Mouse (Mus musculus) cerebellum, adult (tissue): ENCODE results near the gene Fam214a.
A peak's percentile ranks its signal among the peaks of the same experiment; 100 is the strongest.

Source experiments
- ATAC-seq: cut with Nextera tagmentation; 2 replicates; pipeline ENCODE4 v1.9.2; 2017; ENCODE audit warnings: mild to moderate bottlenecking, moderate library complexity, mixed read lengths; ENCODE audit not compliant: insufficient number of reproducible peaks, low FRiP score, low TSS enrichment

Fam214a gene

DNA sequence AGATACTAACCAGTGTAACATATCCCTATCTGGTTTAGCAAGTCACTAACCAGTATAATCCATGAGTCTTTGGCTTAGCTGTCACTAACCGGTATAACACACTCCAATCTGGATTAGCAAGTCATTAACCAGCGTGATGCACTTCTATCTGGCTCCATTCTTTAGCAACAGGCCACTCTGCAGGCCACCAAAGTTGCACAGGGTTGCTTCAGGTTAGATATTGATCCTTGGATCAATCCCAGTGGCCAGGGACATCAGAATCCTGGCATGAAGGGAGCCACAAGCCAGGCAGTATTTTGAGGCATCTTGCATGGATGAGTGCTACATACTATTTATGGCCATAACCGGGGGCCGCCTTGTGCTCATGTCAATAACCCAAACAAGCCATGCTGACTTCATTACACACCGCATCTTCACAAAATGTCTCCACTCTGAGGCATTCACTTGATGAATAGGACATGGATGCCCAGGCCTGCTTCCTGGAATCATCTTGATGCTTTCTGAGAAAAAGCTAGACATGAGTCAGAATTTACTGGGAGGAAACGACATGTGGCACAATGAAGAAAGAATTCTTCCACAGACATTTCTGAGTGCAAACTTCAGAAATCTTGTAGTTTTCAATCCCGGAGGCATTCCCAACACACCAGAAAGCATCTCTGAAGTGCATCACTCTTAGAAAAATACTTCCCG is 5.8 kb upstream of the Fam214a start:
- no peak for ATAC-seq

- no peak for ATAC-seq
Measured at GRCm38 (mm10) chr9:74951491-74951890, 1.2 kb upstream of the Fam214a start.

GRCm38 (mm10) chr9:74952106-74952505 is 578 bp upstream of the Fam214a start:
- ATAC-seq: no peak

GRCm38 (mm10) chr9:74953265-74953958 is 728 bp downstream of the Fam214a start:
- peak; percentile 59 for ATAC-seq

GRCm38 (mm10) chr9:74953959-74954279 is 1.2 kb downstream of the Fam214a start:
- no peak for ATAC-seq

DNA sequence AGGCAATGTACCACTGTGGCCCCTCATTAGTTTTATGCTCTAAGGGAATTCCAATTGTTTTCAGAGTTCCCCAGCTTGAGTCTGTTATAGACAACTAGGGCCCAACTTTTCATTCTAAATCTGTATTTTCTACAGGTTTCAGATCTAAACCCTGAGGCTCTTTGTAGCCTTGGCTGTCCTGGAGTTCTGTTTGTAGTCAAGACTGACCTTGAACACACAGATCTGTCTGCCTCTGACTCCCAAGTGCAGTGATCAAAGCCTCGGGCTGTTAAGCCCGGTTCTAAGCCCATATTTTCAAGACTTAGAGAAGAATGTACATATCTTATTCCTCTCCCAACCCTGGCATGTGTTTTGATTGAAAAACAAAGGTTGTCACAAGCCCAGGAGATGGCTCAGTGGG is 1.7 kb downstream of the Fam214a start:
- ATAC-seq: no peak

GRCm38 (mm10) chr9:74960630-74961029 is 7.9 kb downstream of the Fam214a start:
- no peak for ATAC-seq

- ATAC-seq: no peak
Measured at GRCm38 (mm10) chr9:74961073-74961575, 8.4 kb downstream of the Fam214a start.

GRCm38 (mm10) chr9:74963953-74964352 is 11.3 kb downstream of the Fam214a start:
- no peak for ATAC-seq

DNA sequence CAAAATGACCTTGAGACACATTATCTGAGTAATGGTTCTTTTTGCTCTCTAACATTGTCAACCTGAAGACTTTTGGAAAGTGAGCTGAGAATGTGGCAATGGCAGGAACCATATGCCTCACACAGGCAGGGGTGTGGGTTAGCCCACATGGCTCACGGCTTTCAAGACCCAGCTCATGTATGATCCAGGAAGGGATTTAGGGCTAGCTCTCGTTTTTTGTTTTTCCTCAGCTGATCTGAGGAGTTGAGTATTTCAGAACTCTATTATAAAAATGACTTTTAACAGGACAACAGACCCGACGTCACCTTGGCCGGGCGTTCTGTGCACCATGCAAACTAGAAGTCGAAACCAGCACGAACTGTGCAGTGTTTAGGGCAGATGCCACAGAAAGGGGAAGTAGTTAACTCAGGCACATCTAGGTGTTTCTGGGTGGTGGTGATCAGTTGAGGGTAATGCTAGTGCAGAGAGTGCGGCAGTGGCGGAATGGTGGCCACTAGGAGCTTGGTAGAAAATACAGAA is 12.2 kb downstream of the Fam214a start:
- ATAC-seq: no peak

DNA sequence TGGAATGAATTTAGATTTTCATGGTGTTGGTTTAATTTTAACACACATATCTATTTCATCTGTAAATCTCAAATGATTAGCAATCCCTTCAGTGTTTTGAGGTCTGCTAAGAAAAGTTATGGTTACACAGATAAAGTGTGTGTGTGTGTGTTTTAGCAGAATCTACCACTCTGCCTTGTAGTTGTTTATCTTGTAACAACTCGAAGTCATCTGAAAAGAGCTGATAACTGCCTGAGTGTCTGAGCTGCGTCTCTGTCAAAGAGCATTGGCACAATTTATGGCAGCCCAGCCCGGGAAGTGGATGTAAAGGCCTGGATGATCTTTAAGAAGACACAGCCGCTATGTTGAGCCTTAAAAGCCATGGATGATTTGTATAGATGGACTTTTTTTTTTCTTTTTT is 13.5 kb downstream of the Fam214a start:
- no peak for ATAC-seq

DNA sequence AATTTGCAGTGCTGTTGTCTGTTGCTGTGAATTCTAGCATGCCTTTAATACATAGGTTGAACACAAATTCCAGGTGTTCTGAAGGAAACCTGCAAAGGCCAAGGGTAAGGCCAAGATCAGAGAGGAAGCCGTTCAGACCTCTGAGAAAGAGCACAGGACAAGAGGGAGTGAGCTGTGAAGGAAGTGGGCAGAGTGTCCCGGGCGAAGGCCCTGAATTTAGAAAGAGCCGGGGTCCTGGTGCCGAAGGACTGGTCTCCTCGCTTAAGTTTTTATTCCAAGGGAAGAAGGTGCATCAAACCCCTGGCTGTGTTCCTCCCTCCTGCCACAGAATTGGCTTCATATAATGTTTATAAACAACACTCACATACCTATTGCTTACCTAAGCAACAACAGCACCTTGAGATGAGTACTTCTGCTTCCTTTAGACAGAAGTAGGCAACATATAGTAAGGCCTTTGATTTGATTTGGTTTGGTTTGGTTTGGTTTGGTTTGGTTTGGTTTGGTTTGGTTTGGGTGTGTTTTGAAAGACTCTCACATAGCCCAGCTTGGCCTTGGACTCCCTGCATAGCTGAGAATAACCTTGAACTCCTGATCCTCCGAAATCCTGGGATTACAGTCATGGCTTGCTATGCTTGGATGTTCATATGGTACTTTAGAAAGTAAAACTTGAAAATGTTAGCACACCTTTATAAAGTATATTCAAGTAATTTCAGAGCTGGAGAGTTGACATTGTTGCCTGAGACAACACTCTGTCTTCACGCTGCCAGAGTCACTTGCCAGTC is 16.2 kb downstream of the Fam214a start:
- ATAC-seq: no peak

DNA sequence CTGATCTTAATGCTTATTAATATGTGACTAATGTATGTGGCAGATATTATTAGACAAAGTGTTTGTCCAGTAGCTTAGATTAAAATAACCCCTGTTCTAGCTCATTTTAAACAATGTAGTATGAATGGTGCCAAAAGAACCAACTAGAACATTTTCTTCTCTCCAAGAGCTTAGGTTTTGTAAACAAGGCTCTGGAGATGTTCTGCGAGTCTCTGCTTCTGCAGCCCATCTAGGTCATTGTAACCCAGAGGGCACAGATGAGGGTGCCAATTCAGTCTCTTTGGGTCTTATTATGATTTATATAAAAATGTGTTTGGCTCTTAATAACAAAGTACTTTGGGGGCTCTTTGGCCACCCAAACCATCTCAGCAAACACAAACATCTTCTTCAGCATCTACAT is 17.9 kb downstream of the Fam214a start:
- ATAC-seq: no peak

- no peak for ATAC-seq
Measured at GRCm38 (mm10) chr9:74971191-74971976, 18.7 kb downstream of the Fam214a start.

GRCm38 (mm10) chr9:74972736-74973135 is 20.1 kb downstream of the Fam214a start:
- ATAC-seq: no peak

DNA sequence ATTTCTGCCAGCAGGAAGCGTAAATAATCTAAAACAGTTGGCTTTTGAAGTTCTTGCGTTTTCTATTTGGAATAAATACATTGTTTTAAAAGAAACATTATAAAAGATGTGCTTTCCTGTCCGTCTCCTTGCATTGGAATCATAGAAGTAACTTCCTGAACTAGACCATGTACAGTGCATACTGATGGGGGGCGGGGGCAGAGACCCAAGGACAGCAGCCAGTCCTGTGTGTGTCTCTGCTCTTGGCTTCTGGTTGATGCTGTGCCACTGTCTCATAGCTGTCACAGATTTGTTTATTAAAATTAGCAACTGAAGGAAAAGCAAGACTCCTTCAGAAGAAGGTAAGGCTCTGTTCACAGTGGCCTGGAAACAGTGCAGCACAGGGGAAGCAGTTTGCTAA is 20.5 kb downstream of the Fam214a start:
- ATAC-seq: no peak

DNA sequence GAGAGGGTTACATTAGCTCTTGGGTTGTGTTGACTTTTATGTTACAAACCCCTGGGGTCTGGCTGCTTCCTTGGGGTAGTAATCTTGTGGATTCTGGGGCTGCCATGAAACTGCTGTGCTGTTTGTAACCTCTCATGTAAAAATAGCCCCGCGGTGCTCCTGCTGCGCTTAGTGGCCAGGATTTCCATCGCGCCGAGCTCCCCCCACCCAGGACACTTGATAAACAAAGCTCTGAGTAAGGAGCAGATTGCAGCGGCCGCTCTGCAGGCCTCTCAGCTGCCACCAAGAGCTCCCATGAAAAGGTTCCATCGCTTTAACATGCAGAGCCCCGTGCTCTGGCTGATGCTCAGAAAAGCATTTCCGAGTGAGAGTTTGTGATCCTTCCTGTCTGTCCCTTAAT is 22.1 kb downstream of the Fam214a start:
- no peak for ATAC-seq

GRCm38 (mm10) chr9:74975416-74975815 is 22.7 kb downstream of the Fam214a start:
- ATAC-seq: 0 out of 2 replicates have a peak, but pooled peaks have one; percentile 2

GRCm38 (mm10) chr9:74975911-74976563 is 23.4 kb downstream of the Fam214a start:
- ATAC-seq: peak; percentile 95

DNA sequence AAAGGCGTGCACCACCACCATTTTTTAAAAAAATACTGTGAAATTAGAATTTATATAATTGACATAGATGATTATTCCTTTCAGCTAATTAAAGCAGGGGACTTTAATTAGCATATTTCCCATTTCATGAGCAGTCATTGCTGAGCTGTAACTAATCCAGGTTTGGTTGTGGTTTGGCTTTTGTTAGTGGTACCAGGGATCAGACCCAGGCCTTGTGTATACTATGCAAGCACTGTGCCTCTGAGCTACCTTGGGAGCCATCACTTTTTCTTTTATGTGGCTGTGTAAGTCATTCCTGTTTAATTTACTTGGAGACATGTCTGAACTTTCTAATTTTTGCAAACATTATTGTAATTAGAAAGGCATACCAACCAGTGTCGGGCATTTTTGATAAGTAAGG is 24.6 kb downstream of the Fam214a start:
- no peak for ATAC-seq
